In the genomic region with DNA sequence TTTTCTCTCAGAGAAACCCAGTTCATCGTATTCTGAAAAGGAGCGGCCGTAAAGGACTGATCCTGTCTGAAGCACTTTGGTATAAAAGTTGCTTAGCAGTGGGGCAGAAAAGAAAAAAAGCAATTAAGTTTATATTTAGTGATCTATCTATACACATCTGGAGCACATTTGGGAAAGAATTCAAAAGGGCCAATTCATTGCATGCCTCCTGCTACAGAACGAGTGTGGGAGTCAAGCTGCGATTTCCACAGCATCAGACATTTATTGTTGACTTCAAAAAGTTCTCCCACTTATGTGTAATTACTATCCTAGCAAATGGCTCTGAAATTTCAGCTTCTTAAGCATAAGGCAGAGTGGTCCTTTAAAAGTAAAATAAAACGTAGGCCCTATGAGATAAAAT, we compare ENCODE assay signal across 20 mouse cellular contexts. TPM values are rescaled to one million over a fixed set of nuclear protein-coding genes. Genes with fewer than 3 reads are reported as not detected.
DNase-seq lines count a peak whose midpoint lies in the region; ATAC-seq and TF ChIP-seq lines count a peak whose summit lies in the region.
"Had no signal": no experiment of that assay in that cellular context is flagged by ENCODE, and none has a peak within 500 bp of the region (broad histone marks: within the 10 kb centered on the region; RNA-seq: fewer than 3 reads in every experiment).

No protein-coding gene starts in this region.

- no peak overlapping the region for H3K4me2 ChIP-seq in kidney, postnatal 0 days (ENCODE audit: low read length)
- H3K4me2 ChIP-seq in embryonic facial prominence, embryonic 13.5 days: no peak overlapping the region
- H3K4me2 ChIP-seq in limb, embryonic 15.5 days: no peak overlapping the region
- H3K4me2 ChIP-seq in stomach, postnatal 0 days (replicated peaks; ENCODE audit: low read depth): no peak overlapping the region
- H3K4me2 ChIP-seq: heart, embryonic 11.5 days; hindbrain, embryonic 12.5 days; liver, embryonic 15.5 days; neural tube, embryonic 13.5 days had no signal

- no peak overlapping the region for H3K27ac ChIP-seq in kidney, postnatal 0 days
- H3K27ac ChIP-seq in embryonic facial prominence, embryonic 13.5 days: peak overlapping the region; percentile 74
- peak overlapping the region; percentile 17; the same call in 1 of the 2 replicates for H3K27ac ChIP-seq in limb, embryonic 15.5 days
- H3K27ac ChIP-seq in stomach, postnatal 0 days (replicated peaks): no peak overlapping the region
- no peak overlapping the region; the same call in 1 of the 2 replicates for H3K27ac ChIP-seq in left cerebral cortex, adult 2 months
- H3K27ac ChIP-seq: forebrain, embryonic 10.5 days; hindbrain, embryonic 12.5 days; liver, embryonic 15.5 days; neural tube, embryonic 13.5 days had no signal

- no peaks in the 10 kb centered on the region; the same call in 1 of the 2 replicates for H3K4me1 ChIP-seq in kidney, postnatal 0 days (replicated peaks; ENCODE audit: insufficient read depth, low read length)
- H3K4me1 ChIP-seq in embryonic facial prominence, embryonic 13.5 days: peaks cover 47% of the 10 kb centered on the region
- H3K4me1 ChIP-seq in limb, embryonic 15.5 days: 0 out of 2 replicates have a peak, but pooled peaks cover 3% of the 10 kb centered on the region
- no peaks in the 10 kb centered on the region for H3K4me1 ChIP-seq in stomach, postnatal 0 days (replicated peaks; ENCODE audit: control insufficient read depth, insufficient read depth)
- H3K4me1 ChIP-seq: liver, embryonic 15.5 days had no signal

- whole genome bisulfite sequencing in kidney, postnatal 0 days: 60% methylated on average over 6 of the region's 6 CpGs
- WGBS in embryonic facial prominence, embryonic 13.5 days: 27% methylated on average over 6 of the region's 6 CpGs
- WGBS in limb, embryonic 15.5 days: 34% methylated on average over 6 of the region's 6 CpGs
- 74% methylated on average over 6 of the region's 6 CpGs for WGBS in stomach, postnatal 0 days

- no peaks in the 10 kb centered on the region for H3K36me3 ChIP-seq in kidney, postnatal 0 days (ENCODE audit: insufficient read depth, low read length)
- 0 out of 2 replicates have a peak, but pooled peaks cover 4% of the 10 kb centered on the region for H3K36me3 ChIP-seq in embryonic facial prominence, embryonic 13.5 days
- no peaks in the 10 kb centered on the region for H3K36me3 ChIP-seq in limb, embryonic 15.5 days
- no peaks in the 10 kb centered on the region for H3K36me3 ChIP-seq in stomach, postnatal 0 days (ENCODE audit: control insufficient read depth, insufficient read depth, low read length)
- H3K36me3 ChIP-seq: forebrain, embryonic 10.5 days; hindbrain, embryonic 12.5 days; liver, embryonic 15.5 days; neural tube, embryonic 13.5 days had no signal

- no peaks in the 10 kb centered on the region for H3K9me3 ChIP-seq in kidney, postnatal 0 days (replicated peaks; ENCODE audit: low read length)
- H3K9me3 ChIP-seq in embryonic facial prominence, embryonic 13.5 days: no peaks in the 10 kb centered on the region
- no peaks in the 10 kb centered on the region for H3K9me3 ChIP-seq in limb, embryonic 15.5 days
- no peaks in the 10 kb centered on the region for H3K9me3 ChIP-seq in stomach, postnatal 0 days (ENCODE audit: control insufficient read depth, low read length)
- H3K9me3 ChIP-seq: forebrain, embryonic 10.5 days; hindbrain, embryonic 12.5 days; liver, embryonic 15.5 days; neural tube, embryonic 13.5 days had no signal

- TF ChIP-seq CTCF in kidney, postnatal 0 days (IDR thresholded peaks at IDR 0.05; ENCODE audit: low read depth): no peak
- no peak for TF ChIP-seq CTCF in stomach, postnatal 0 days (IDR thresholded peaks at IDR 0.05; ENCODE audit: low read depth)
- no peak for TF ChIP-seq CTCF in left cerebral cortex, adult 2 months (IDR thresholded peaks at IDR 0.05)

- no peak overlapping the region for H3K4me3 ChIP-seq in kidney, postnatal 0 days (replicated peaks; ENCODE audit: low read depth, low read length)
- no peak overlapping the region for H3K4me3 ChIP-seq in embryonic facial prominence, embryonic 13.5 days
- H3K4me3 ChIP-seq in limb, embryonic 15.5 days: no peak overlapping the region
- H3K4me3 ChIP-seq in stomach, postnatal 0 days (ENCODE audit: low read depth, low read length): no peak overlapping the region
- H3K4me3 ChIP-seq in left cerebral cortex, adult 2 months: no peak overlapping the region
- H3K4me3 ChIP-seq: forebrain, embryonic 10.5 days; hindbrain, embryonic 12.5 days; liver, embryonic 15.5 days; neural tube, embryonic 13.5 days had no signal

- intact Hi-C loops in left cerebral cortex, adult 2 months (cut with DNase I): no loop called here

- no peak overlapping the region for H3K9ac ChIP-seq in kidney, postnatal 0 days (ENCODE audit: low read depth, low read length)
- H3K9ac ChIP-seq in embryonic facial prominence, embryonic 13.5 days: no peak overlapping the region
- no peak overlapping the region for H3K9ac ChIP-seq in limb, embryonic 15.5 days
- H3K9ac ChIP-seq in stomach, postnatal 0 days (ENCODE audit: low read length): no peak overlapping the region
- H3K9ac ChIP-seq: forebrain, postnatal 0 days; hindbrain, embryonic 12.5 days; liver, embryonic 15.5 days; neural tube, embryonic 13.5 days had no signal

- peak; percentile 34 for DNase-seq in kidney, postnatal 0 days (ENCODE audit: low spot score)
- DNase-seq in kidney, postnatal 36 days: no peak
- DNase-seq in embryo, embryonic 11.5 days (ENCODE audit: low read depth, low spot score): peak; percentile 13
- no peak for DNase-seq in stomach, postnatal 0 days (ENCODE audit: low spot score)
- DNase-seq in left cerebral cortex, adult 2 months (ENCODE audit: extremely low spot score in 1 of 2, low spot score in 2 of 2): no peak
- DNase-seq: adrenal gland, adult 2 months; cerebellum, adult 8-10 months; forebrain, postnatal 0 days; heart, postnatal 10 days; kidney, adult 8-10 months; midbrain, embryonic 14.5 days; right cerebral cortex, postnatal 25 days; thymus, adult 2 months had no signal

- no peak for TF ChIP-seq EP300 in stomach, postnatal 0 days (optimal IDR thresholded peaks at IDR 0.05)

- H3K27me3 ChIP-seq in kidney, postnatal 0 days (ENCODE audit: insufficient read depth, low read length): no peaks in the 10 kb centered on the region
- no peaks in the 10 kb centered on the region for H3K27me3 ChIP-seq in embryonic facial prominence, embryonic 13.5 days
- H3K27me3 ChIP-seq in limb, embryonic 15.5 days: no peaks in the 10 kb centered on the region
- H3K27me3 ChIP-seq in stomach, postnatal 0 days (ENCODE audit: control insufficient read depth, insufficient read depth, low read length): no peaks in the 10 kb centered on the region
- H3K27me3 ChIP-seq: hindbrain, embryonic 12.5 days; liver, embryonic 15.5 days; neural tube, embryonic 13.5 days had no signal

- ATAC-seq in kidney, postnatal 0 days (replicated peaks; ENCODE audit: low FRiP score, low read depth): no peak
- ATAC-seq in embryonic facial prominence, embryonic 13.5 days (ENCODE audit: insufficient number of reproducible peaks, insufficient read depth, low FRiP score, low TSS enrichment, low read depth): no peak
- ATAC-seq in limb, embryonic 15.5 days (ENCODE audit: insufficient number of reproducible peaks, low FRiP score, low TSS enrichment, low read depth): no peak
- no peak for ATAC-seq in stomach, postnatal 0 days (ENCODE audit: low FRiP score, low TSS enrichment)
- ATAC-seq: forebrain, postnatal 0 days had no signal

RNA-seq across cellular contexts. Expression of a gene that starts 51.2 kb away (rescaled TPM):
- polyA plus RNA-seq in kidney, postnatal 0 days (2015; fragmentation: Nextera tagmentation; extraction: Ambion mirVana): 9.8 and 10.3 TPM in 2 replicates
- polyA plus RNA-seq in embryonic facial prominence, embryonic 13.5 days (2015; fragmentation: Nextera tagmentation; extraction: Ambion mirVana): 0.34 and 0.50 TPM in 2 replicates
- polyA plus RNA-seq in limb, embryonic 15.5 days (2015; fragmentation: Nextera tagmentation; extraction: Ambion mirVana): 1.0 and 1.7 TPM in 2 replicates
- polyA plus RNA-seq in stomach, postnatal 0 days (2015; fragmentation: Nextera tagmentation; extraction: Ambion mirVana): 18.7 and 22.3 TPM in 2 replicates
- 1 to 10 TPM; 3.5 to 6.6 TPM for total RNA-seq in left cerebral cortex, adult 2 months (2021)

Comparison
In these comparisons a context has a peak if more than half of its experiments do, and no peak if none do; other contexts are left out.
1. DNase-seq: peak in kidney, postnatal 0 days (single experiment) and embryo, embryonic 11.5 days (single experiment); none in kidney, postnatal 36 days (0 of 2), stomach, postnatal 0 days (single experiment) and left cerebral cortex, adult 2 months (0 of 2).
2. H3K27ac ChIP-seq: peak in embryonic facial prominence, embryonic 13.5 days (single experiment) and limb, embryonic 15.5 days (single experiment); none in kidney, postnatal 0 days (single experiment), stomach, postnatal 0 days (single experiment) and left cerebral cortex, adult 2 months (single experiment).